Mouse (Mus musculus): ENCODE data around the gene Cdyl.

Gene Cdyl

GRCm38 (mm10) chr13:35689560-35689959 is 29.9 kb downstream of the Cdyl start:
- no peak for DNase-seq (ENCODE audit: low read depth)

DNA sequence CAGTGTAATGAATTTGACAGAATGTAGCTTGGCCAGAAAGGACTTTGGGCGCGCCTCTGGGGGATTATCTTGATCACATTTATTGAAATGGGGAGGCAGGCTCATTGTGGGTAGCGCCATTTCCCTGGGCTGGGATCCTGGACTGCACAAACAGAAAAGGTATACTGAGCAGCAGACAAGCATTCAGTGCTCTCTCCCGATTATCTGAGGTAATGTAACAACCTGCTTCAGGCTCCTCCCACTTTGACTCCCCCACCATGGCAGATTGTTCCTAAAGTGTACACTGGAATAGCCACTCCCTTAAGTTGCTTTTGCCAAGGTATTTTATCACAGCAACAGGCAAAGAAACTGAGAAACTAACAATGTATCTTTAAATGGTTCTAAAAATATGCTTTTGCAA is 58.0 kb downstream of the Cdyl start:
- no peak for DNase-seq (ENCODE audit: low read depth)

DNA sequence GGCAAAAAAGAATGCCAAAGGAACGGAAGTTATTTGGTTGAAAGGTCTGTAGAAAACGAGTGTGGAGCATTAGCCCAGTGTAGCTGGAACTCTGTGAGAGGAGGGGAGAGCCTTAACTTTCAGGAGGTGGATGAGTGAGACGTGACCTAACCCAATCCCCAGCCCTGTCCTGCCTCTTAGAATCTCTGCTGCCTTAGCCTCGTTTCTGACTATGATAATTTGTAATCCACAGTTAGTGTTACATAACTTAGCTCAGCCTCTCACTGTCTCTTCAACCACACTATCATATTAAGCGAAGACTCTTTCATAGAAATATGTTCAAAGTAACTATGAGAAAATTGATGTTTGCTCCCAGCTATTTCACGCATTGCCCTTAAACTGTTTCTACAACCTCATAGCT is 59.9 kb downstream of the Cdyl start:
- no peak for DNase-seq (ENCODE audit: low read depth)

GRCm38 (mm10) chr13:35723073-35723472 is 63.4 kb downstream of the Cdyl start:
- no peak for DNase-seq (ENCODE audit: low read depth)

DNA sequence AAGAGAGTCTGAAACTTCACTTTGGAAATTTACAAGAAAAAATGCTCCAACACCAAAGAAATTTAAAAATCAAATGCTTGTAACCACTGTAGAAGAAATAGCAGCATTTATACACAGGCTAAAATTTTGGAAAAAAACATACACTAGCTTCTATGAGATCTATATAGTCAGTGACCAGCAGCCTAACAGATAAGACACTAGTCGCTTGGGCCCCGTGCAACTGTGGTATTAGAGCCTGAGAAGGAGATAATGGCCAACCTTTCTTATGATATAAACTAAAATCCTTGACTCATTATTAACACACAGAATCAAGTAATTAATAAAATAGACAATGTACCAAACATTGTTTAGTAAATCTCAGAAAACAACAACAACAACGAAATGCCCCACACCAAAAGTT is 66.4 kb downstream of the Cdyl start:
- DNase-seq (ENCODE audit: low read depth): no peak

- DNase-seq (ENCODE audit: low read depth): peak; percentile 95
Measured at GRCm38 (mm10) chr13:35732131-35732530, 72.5 kb downstream of the Cdyl start.

- no peak for DNase-seq (ENCODE audit: low read depth)
Measured at GRCm38 (mm10) chr13:35732891-35733596, 73.4 kb downstream of the Cdyl start.

GRCm38 (mm10) chr13:35737565-35737964 is 77.9 kb downstream of the Cdyl start:
- peak; percentile 60 for DNase-seq (ENCODE audit: low read depth)

DNA sequence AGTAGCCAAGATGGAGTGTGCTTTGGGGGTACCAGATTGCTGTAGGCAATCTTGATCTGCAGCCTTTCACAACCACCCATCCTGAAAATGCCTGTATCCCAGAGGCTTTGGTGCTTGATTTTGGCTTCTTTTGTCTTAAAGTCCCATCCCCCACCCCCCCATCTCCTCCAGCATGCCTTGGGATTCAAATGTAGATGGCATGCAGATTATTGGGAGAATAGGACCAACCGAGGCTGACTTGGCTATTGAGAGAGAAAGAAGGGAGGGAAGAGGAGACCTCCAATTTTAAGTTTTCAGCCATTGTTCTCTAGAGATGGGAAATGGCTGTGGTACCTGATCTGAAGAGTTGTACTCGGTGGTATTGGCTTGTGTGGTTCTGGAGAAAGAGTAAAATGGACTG is 78.6 kb downstream of the Cdyl start:
- DNase-seq (ENCODE audit: low read depth): no peak

DNA sequence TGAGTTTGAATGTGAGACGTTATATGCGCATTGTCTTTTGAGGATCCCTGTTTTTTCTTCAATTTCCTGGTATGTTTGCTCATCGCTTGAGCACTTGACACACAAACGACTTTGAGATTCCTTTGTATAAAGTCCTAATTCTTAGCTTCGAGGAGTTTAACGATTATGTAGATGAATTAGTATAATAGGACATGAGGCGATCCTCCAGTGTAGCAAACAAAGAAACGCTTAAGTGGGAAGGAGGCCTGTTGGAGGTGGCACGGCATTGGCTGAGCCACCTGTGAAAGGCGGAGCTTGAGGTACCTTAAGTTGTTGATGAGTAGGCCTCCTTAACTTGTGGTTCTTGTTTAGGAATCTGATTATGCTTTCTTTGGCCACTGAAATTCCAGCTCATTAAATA is 79.8 kb downstream of the Cdyl start:
- no peak for DNase-seq (ENCODE audit: low read depth)

- DNase-seq (ENCODE audit: low read depth): no peak
Measured at GRCm38 (mm10) chr13:35740301-35741039, 80.8 kb downstream of the Cdyl start.

- peak; percentile 88 for DNase-seq (ENCODE audit: low read depth)
Measured at GRCm38 (mm10) chr13:35741040-35741619, 81.5 kb downstream of the Cdyl start.

DNA sequence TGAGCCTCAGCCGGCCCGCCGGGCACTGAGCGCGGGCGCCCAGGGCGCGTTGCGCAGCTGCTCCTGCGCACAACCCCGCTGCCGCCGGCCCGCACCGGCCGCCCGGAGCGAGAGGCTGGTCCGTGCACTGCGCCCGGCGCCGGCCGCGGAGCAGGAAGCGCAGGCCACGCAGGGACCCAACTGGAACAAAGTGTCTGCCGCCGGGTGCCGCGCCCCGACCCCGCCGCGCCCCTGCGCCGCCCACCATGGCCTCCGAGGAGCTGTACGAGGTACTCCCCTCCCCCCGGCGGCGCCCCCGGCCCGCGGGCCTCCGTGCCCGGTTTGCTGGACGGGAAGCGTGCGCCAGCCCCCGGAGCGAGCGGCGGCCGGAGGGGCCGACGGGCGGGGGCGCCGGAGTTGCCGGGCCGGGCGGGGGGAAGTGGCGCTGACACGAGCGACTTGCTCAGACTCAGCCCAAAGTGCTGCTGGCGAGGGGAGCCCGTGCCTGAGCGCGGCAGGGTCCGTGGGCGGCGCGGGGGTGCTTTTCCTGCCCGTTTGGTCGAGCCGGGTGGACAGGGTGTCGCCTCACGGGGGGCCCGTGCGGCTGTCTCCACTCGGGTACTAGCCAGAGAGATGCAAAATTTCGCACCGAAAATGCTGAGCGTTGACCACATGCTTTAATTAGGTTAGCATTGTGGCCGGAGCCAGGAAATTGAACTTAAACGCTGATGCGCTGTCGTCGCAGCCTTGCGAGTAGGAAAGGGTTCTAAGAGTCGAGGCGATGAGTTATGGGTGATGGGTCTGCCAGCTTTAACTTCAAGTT is 82.2 kb downstream of the Cdyl start:
- DNase-seq (ENCODE audit: low read depth): peak; percentile 63

GRCm38 (mm10) chr13:35742696-35743095 is 83.1 kb downstream of the Cdyl start:
- DNase-seq (ENCODE audit: low read depth): peak; percentile 22

- peak; percentile 13 for DNase-seq (ENCODE audit: low read depth)
Measured at GRCm38 (mm10) chr13:35743196-35743595, 83.6 kb downstream of the Cdyl start.

DNA sequence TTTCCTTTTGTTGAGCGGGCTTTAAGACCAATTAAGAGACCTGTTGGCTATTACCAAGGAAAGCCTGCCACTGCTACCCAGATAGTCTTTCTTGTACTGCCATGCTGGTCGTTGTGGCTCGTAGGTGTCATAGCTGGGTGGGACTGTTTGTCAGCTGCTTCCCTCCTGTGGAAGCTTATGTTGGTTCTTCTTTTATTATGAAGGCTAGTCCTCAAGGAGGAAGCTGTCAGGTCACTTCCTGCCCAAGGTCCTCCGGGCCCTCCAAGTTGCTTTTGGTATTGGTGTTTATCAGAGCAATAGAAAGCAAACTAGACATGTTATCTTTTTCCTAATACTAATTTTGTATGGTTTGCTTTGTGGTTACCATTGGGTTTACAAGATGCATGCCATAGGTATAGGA is 89.6 kb downstream of the Cdyl start:
- no peak for DNase-seq (ENCODE audit: low read depth)

DNA sequence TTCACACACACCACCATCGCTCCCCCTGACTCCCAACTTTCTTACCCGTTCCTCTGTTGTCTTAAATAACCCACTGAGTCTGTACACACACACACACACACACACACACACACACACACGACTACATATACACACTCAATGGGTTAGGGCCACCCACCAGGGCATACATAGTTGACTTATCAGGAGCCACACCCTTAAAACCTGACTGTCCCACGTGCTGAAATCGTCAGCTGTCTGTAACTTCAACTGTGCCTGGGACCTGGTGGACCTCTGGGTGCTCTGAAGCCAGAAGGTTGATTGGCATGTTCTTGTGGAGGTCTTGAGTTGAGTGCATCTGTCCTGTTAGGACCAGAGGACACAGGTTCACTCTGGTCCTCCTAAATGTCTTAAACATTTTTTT is 90.0 kb downstream of the Cdyl start:
- DNase-seq (ENCODE audit: low read depth): no peak

- DNase-seq (ENCODE audit: low read depth): no peak
Measured at GRCm38 (mm10) chr13:35752046-35752445, 92.4 kb downstream of the Cdyl start.

GRCm38 (mm10) chr13:35755002-35755401 is 95.4 kb downstream of the Cdyl start:
- DNase-seq (ENCODE audit: low read depth): no peak

- DNase-seq (ENCODE audit: low read depth): peak; percentile 94
Measured at GRCm38 (mm10) chr13:35755655-35756283, 96.1 kb downstream of the Cdyl start.

DNA sequence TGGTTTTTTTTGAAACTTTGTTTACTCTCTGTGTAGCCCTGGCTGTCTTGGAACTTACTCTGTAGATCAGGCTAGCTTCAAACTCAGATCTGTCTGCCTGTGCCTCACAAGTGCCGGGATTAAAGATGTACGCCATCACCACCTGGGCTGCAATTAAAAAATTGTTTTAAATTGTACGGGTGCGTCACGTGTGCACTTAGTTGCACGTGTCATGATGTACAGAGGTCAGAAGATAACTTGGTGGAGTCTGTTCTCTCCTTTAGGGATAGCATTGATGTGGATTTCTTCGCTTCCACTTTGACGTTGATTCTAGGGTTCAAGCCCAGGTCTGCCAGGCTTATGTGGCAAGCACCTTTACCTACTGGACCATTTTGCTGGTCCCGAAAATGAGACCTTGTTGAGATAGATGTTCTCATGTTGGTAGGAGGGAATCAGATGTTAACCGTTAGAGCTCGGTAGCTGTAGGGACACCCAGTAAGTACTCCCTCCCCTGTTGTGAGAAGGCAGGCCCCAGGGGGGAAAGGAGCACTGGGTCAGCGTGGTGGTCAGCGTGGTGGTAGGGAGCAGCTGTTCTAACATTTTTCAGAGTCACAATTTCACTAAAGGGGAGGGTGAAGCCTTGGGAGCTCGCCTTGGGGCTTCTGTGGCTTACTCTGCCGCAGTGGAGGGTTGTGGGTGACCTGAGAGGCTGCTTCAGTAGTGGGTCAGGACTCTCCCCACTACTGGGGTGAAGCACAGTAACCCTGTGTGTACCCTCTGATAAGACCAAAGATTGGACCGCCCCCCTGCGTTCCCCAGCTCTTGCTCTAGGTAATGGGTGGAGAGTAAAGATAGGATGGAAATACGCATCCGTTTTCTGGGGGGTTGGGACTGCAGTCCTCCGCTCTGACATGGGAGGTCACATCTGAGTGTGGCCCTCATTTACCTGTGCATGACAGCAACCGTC is 97.0 kb downstream of the Cdyl start:
- DNase-seq (ENCODE audit: low read depth): no peak

Data from 416B (cell line).